Mouse (Mus musculus) left cerebral cortex, adult 18-20 months (tissue): ENCODE measurements around the gene Sv2c. TPM values are rescaled to one million over a fixed set of nuclear protein-coding genes. Genes with fewer than 3 reads are reported as not detected.
A peak's percentile ranks its signal among the peaks of the same experiment; 100 is the strongest.
"Not testable (repeated sequence)": the region's sequence is repeated elsewhere in the genome, so short reads cannot be mapped to it uniquely, and the experiment has no call there.

Experiments used
- DNase-seq, 2 experiments: peaks; one replicate each; pipeline ENCODE4 v3.0.0; 2021 to 2022; ENCODE audit warnings: low spot score in 2 of 2, mixed read lengths in 1 of 2
- long read RNA-seq, 2 experiments: library from polyadenylated mRNA; stranded (forward); transcript quantifications; one replicate each; pipeline ENCODE4 v2.0.0; 2021
- total RNA-seq, 2 experiments: library from RNA; stranded (reverse); gene quantifications; 2 replicates each; pipeline ENCODE4 v1.2.3; 2021

The Sv2c gene
- 10 to 100 TPM; 31.9 to 34.5 TPM for total RNA-seq
- long read RNA-seq, experiment 1, partial matches to known transcripts, result 0 of 5 reads
- long read RNA-seq, experiment 1, other reads (novel, unspliced or antisense), result 5 of 5 reads
- long read RNA-seq, experiment 2, partial matches to known transcripts, result 1 of 3 reads
- long read RNA-seq, experiment 2, other reads (novel, unspliced or antisense), result 2 of 3 reads

DNA sequence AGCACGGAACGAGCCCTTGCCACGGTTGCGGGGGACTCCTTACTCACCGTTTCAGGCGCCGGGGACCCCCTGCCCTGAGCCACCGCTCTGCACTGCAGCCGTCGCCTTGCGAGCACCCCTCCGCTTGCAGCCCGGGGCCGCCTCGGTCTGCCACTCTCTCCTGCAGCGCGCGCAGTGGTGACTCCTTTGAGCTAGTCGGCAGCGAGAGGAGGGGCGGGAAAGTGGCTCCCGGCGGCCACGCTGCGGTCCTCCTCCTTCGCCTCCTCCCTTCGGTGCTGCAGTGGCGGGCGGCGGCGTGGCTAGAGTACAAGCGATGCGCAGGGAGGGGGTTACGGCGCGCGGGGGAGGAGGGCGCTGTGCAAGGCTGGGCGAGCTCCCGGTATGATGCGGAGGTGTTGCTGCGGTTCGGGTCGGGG is at the start of gene Sv2c:
Sv2c (minus strand) TSS at position 177 of the 416 bp plus-strand sequence.
- peak; percentile 62 to 76 for DNase-seq

DNA sequence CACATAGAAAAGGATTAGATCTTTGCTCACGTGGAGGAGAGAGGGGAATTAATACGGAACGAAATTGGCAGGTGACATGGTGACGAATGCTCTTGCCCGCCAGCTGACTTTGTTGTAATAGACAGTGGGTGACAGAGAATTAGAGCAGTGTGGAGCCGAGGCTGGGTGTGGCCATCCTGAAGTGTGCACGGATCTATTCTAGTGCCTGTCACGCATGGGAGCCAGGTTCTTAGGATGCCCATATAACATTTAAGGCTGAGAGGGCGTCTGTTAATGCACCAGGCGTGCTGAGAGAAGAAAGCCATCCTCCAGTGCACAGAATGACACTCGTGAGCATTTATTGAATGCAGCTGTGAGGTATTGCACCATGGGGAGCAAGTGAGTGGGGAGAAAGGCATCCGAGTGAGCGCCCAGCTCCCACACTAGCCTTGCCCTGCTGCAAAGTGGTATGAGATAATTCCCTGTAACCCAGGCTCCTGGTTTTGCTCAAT is 48.3 kb upstream of the Sv2c start:
- DNase-seq, result no peak

DNA sequence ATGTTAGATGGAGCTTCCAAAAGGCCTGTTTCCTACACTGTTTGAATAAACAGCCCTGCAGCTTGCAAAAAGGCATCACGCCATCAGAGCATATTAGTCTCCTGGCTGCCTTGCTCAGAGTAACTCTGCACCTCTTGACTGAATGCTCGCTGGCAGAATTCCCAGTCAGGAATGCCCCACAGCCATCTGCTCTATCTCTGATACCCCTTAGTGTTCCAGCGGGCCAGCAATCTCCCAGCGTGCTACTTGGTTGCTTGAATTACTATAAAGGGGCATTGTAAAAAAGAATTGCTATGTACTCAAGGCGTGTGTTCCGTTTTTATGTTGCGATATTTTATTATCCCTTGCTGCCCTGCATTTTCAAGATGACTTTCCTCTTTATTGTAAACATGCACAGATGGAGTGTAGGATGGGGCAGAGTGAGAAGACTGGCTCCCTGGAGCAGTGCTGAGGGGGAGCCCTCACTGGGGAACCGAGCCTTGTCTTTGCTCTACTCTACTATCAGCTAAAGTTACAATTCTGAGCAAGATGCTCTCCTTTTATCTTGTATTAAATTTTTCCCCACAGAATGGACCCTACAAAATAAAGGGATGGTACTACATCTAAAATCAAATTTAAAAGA is 43.3 kb upstream of the Sv2c start:
- peak; percentile 46 to 62 for DNase-seq

DNA sequence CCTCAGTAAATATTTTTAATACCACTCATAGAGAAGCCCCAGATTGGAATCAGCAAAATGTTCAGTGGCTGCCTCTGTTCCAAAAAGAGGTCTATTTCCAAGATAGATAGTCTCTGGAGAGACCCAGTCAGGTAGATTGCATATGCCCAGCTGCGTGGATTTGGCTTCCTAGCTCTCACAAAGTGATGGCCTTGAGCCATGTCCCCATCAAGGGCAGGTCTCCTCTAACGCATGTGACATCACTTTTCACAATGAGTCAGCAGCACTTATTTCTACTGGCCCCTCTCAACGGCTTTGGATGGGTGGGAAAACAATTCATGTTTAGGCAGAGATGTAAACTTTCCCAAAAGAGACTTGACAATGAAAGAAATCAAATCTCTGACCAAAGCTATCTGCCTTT is 41.3 kb upstream of the Sv2c start:
- DNase-seq, result no peak

DNA sequence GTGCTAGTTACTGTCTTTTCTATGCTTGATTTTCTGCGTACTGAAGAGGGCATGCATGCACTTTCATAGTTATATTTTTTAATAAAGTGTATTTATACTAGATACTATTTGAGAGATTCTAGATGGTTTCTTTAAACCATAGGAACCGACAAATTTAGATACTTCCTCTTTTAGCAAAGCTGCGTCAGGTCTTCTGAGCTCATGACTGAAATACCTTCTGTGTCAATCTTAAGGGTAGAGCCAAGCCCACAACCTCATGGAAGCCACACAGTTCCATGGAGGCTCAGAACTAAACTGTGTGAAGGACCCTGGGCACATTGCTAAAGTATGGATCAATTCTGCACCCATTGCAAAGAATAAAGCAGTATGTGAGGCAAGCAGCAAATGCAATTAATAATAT is 39.9 kb upstream of the Sv2c start:
- DNase-seq, result no peak

DNA sequence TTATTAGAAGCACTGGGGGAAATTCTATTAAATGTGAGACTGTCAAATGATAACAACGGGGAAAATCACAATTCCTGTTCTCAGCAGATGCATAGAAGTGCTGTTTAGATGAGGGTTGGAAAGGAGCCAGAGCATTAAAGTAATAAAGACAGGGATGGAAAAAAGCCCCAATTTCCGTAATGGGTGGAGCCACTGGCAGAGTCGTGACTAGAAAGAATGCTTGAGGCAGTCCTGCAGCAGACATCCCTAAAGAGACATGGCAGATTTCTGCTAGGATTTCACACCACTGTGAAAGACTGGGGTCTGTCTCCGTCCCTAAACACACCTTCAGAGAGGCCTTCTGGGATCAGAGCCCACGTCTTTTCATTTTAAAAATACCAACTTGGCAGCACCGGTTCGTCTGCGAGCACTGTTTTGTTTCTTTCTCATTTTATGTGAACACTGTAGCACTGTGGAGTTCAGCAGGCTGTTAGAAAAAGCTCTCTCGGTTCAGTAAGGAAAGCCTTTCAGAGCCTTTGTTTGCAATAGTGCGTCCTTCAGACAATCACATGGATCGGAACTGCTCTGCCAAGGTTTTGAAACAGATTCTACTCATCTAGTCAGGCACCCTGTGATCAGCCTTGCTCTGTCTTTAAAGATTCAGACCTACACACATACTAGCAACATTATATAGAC is 36.8 kb upstream of the Sv2c start:
- no peak for DNase-seq

DNA sequence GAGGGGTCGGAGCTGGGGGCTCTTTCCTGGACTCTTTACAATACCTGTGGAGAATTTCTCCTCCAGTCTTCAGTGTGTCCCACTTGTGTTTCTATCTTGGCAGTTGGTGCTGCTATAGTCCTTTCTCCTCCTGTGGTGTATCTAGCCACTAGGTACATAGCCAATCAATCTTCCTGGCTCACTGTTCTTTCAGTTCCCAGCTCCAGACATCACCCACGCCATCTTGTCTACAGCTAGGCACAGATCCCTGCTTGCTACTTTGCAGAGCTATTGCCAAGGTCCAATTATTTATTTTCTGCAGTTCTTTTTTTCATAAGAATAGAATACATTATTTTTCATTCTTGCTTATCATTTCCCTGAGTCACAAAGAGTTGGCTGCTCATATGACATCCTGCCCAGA is 34.2 kb upstream of the Sv2c start:
- DNase-seq, result no peak

DNA sequence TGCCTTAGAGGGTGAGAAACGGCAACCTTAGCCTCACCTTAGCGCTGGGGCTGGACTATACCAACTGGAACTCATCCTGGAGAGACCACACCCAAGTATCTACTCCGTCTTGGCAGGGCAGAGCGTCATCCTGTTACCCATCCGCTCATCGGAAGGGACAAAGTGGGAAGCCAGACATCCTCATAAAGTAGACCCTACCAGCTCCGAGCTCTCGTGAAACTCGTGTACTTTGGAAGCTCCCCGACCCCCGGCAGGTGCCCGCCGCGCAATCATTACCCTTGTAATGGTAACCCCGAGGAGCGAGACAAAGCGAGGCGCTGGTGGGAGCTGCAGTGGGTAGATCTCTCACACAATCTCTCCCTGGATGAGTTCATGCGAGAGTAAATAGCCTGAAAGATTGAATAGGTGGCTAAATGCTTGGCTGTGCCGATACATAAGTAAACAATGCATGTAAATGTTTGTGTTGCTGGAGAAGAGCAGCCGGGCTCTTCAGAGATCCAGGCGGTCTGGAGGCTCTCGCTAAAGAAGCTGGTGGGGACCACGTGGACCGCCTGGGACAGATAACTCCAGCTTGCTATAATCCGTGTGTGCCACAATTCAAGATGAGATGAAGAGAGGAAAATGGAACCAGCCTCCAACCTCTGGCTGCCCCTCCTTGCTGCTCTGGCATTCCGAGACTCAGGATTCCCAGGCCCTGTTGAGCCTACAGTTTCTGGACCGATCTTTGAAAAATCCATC is 1.2 kb upstream of the Sv2c start:
- DNase-seq, result peak; percentile 4 to 13

DNA sequence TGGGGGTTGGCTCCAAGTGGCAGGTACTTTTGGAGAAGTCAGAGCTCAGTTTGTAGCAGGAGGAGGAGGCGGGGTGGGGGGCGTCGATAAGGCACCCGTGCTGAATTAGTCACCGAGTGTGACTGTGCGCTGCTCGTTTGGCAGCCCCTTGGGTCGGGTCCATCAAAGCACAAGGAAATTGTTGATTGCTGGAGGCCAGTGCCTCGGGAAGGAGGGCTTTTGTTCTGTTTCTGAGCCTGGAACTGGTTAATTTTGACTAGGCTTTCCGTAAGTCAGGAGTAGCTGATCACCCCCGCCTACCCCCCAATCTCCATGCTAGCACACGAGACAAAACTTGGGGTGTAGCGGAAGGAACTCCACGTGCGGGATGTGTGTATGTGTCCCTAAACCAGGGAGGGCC is 456 bp upstream of the Sv2c start:
- no peak for DNase-seq

DNA sequence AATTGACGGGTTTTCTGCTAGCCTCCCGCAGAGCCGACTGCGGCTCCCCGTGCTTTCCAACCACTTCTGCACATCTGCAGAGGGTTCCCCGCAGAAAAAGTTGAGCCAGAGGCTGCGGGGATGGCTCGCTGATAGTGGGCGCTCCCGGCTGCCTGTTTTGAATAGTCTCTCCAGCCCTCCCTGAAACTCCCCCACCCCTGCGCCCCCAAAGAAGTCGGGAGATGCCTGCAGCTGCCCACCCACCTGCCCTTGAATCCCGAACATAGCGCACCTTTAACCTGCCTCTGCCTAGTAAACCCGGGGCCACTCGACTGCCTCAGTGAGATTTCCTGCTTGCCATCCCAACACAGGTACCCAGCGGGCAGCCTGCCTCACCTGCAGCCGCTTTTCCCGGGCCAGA is 466 bp downstream of the Sv2c start:
- peak in 1 of 2 experiments; percentile 27 for DNase-seq

DNA sequence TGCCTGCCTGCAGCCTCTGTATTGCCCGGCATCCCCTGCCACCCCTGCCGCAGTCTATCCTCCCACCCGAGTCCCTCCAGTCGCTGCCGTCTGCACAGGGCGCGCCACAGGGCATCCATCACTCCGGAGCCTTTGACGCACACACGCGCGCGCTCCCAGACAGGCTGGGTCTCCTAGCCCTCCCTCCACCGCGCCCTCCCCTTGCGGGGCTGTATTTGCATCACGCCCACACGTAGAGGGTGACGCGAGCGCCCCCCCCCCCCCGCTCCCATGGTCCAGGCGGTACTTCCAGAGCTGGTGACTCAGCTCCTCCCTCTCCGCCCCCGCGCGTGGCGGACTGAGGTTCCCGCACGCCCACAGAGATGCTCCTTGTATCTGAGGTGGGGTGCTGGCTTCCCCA is 1.3 kb downstream of the Sv2c start:
- DNase-seq, result peak; percentile 65 to 68

DNA sequence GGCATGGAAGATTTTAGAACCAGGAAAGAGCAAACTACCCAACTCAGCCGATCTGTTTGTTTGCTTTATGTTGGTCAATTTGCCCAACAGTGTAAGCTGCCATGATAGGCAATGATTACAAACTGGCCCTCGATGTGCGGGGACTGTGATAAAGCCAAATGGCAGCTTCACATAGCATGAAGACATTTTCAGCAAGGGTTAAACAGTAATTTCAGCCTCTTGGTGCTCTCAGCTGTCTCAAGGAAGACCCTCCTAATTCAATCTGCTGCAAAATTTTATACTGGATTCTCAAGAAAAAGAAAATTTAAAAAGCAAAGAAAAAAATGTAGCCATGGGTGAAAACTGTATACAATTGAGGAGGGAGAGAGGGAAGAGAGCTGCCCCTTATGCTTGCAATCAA is 3.3 kb downstream of the Sv2c start:
- DNase-seq, result no peak

DNA sequence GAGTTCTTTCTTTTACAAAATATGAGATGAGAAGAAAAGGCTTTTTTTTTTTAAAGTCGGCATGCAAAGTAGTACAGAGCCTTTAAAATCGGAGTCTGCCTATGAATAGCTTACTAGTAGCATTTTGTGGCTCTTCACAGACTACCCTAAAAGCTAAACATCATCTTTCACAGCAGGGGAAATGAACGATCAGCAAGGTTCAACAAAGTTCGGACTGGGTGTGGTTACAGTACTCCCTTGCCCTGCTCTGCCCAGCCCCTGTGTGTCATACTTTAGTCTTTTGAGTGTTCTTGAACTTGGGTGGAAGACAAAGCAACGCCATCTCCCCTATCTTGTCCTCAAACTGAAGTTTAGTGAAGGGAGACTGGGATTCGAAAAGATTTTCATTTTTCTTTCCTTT is 5.7 kb downstream of the Sv2c start:
- no peak for DNase-seq

DNA sequence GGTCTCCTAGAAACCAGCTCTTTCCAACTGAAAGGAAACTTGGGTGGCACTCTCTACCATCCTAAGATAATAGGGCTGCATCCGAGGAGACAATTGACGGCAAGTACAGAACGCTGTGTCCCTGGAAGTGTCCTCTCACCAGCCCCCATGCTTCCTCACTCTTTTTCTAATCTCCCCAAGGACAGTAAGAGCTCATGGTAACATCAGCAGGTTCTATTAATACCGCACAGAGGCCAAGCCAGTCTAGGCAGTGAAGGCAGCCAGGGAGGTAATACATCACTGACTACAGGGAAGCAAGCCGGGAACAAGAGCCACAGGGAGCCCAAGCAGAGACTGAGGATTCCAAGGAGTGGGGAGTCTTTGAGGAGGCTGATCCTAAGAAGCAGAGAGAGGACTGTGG is 7.4 kb downstream of the Sv2c start:
- no peak for DNase-seq

DNA sequence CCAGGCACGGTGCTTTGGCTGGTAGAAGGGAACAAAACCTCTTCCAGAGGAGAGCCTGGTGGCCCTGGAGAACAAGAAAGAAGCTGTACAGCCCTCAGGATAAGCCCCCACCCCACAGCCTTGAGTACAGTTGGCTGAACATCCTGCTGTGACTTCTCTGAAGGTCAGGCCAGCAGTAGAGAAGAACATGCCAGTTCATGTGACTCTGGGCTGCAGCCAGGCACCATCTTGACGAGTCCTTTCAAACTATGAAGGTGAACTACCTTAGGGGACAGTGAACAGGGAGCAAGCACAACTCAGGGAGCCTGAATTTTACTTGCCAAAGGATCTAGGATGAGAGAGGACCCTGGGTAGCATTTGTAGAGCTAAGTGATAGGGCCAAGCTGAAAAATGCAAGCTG is 19.7 kb downstream of the Sv2c start:
- no peak for DNase-seq

DNA sequence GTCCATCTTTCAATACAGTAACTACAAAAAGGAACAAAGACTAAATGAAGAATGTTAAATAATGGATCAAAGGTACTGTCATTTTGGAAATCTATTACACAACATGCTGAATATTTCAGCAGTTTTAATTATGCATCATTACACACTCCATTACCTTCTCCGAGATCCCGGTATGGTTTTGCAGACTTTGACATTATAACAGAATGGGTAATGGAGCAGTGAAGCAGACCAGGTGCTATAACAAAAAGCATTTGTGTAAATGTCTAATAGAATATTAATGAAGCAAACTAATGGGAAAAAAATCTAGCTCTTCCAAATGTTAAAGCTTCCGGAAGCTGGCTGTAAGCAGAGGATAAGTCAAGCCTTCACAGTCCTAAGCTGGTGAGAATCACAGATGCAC is 21.6 kb downstream of the Sv2c start:
- DNase-seq, result no peak

DNA sequence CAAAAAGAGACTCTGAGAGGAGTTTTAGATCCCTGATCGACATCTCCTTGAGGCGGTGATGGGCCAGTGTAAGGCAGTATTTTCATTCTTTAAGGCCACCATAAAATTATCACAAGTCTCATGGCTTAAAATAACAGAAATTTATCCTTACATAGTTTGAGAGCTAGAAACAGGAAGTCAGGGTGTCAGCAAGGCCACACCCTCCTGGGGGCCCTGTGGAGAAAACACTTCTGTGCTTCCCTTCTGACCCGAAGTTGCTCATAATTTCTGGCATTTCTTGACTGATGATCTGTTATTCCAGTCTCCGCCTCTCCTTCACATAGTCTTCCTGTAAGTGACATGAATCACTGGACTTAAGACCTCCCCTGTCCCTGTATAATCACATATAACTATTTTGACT is 26.0 kb downstream of the Sv2c start:
- DNase-seq, result no peak

DNA sequence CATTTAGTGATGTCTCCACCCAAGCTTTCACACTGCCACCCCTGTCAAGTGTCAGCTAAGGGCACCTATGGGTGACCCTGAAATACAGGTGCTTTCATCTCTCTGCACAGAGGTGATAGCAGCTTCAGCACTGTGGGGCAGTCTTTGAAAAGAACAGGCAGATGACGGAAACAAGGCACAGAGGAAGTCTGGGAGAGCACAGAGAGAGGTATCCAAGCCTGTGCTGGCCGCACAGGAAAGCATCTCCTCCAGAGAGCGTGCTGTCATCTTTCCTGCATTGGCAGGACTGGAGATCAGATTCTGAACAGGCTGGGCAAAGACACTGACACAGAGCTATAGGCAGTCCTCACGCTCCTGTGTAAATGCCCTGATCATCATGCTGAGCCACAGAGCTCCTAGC is 41.4 kb downstream of the Sv2c start:
- DNase-seq, result no peak

DNA sequence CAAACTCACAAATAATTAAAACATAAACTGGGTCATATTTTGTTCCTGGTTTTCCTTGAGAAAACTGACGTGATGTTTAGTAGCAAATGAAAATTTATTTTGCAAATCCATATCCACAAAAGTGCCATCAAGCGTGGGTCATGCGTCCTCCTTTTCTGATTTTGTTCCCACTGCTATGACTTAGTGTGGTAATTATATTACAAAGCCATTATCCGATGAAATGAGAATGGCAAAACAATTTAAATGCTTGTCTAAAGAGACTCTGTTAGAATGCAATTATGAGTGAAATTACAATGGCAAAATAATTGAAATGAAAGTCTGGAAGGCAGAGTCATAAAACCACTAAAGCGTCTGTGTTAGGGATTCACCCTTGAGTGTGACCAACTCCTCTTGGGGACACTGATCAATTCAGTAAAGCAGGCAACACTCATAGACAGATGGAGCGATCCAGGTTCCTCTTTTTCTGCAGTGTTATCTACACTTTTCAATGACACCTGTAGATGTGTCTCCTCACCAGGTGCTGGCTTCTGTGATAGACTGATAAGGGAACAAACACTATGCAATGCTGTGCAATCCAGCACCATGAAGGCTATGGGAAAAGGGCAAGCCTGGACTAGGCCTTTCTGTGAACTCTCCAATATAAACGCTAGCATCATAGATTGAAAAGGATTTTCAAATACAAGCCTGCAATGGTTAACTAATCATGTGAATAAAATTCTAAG is 46.6 kb downstream of the Sv2c start:
- DNase-seq, result no peak

DNA sequence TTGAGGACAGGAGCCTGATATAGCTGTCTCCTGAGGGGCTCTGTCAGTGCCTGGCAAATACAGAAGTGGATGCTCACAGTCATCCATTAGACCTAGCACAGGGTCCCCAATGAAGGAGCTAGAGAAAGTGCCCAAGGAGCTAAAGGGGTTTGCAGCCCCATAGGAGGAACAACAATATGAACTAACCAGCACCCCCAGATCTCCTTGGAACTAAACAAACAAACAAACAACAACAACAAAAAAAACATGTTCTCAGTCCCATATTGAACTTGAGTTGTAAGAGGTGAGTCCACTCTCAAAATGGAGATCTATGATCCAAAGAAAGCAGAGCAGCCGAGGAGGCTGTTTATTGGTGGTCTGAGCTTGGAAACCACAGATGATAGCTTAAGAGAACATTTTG is 50.6 kb downstream of the Sv2c start, which contains the start of gene Gm17190:
Gm17190 (plus strand) TSS at position 301 of the 400 bp plus-strand sequence.
- not testable (repeated sequence) for DNase-seq

DNA sequence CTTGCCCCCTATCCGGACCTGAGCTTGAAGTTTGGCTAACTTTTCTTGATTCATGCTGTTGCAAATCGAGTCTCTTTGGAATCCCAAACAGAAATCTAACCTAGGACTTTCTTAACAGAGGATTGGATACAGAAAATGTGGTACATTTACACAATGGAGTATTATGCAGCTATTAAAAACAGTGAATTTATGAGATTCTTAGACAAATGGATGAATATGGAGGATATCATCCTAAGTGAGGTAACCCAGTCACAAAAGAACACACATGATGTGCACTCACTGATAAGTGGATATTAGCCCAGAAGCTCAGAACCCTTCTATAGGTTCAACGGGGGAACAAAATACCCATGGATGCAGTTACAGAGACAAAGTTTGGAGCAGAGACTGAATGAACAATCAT is 51.1 kb downstream of the Sv2c start, which contains the start of gene Gm20075:
Gm20075 (minus strand) TSS at position 101 of the 400 bp plus-strand sequence.
- DNase-seq, result not testable (repeated sequence)
